In the genomic region with DNA sequence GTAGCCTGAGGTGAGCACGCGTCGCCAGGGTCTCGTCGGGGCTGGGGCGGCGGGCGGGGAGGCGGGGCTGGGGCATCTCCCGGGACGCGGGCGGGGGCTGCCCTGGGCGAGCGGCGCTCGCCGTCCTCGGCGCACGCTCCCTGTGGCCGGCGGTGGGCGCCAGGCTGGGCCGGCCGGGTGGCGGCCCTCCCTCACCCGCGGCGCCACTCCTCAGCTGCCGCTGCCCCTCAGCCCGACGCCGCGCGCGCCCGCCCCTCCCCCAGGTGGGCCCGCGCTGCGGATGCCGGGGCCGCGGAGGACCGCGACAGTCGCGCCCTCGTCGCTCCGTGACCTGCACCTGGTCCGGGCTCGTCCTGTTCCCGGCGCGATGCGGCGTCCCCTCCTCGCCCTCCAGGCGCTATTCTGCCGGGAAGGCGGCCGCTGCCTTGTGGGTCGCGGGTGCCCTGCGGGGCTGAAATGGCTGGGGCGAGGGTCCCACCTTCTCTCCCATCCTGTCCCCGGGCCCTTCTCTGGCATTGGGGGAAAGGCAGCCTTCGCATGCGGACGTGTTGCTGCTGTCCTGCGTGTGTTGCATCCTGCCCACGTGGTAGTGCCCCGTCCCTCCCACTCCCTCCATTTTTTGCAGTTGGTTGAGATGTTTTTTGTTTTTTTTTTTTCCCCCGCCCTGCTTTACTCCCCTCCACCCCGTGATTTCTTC, we compare ENCODE assay signal across 8 mouse cellular contexts. TPM values are rescaled to one million over a fixed set of nuclear protein-coding genes. Genes with fewer than 3 reads are reported as not detected.
DNase-seq lines count a peak whose midpoint lies in the region; ATAC-seq lines count a peak whose summit lies in the region.

No protein-coding gene starts in this region.

- H3K9me3 ChIP-seq in forebrain, embryonic 15.5 days, result no peaks in the 10 kb centered on the region
- H3K9me3 ChIP-seq in hindbrain, embryonic 10.5 days, result no peaks in the 10 kb centered on the region

- H3K27me3 ChIP-seq in forebrain, embryonic 15.5 days, result no peaks in the 10 kb centered on the region
- H3K27me3 ChIP-seq in hindbrain, embryonic 10.5 days (ENCODE audit: insufficient read depth, poor library complexity, severe bottlenecking), result no peaks in the 10 kb centered on the region

- WGBS in forebrain, embryonic 15.5 days, result under 1% methylated on average over 59 of the region's 76 CpGs
- WGBS in hindbrain, embryonic 10.5 days, result under 1% methylated on average over 54 of the region's 76 CpGs

- intact Hi-C loops in left cerebral cortex, postnatal 4 days (cut with DNase I), result loop anchor here (10.0 kb wide), 1 partner anchor 75 kb away; no protein-coding TSS in a partner anchor

- H3K36me3 ChIP-seq in forebrain, embryonic 15.5 days, result no peaks in the 10 kb centered on the region
- H3K36me3 ChIP-seq in hindbrain, embryonic 10.5 days, result no peaks in the 10 kb centered on the region

- peak overlapping the region; percentile 60 for H3K4me2 ChIP-seq in forebrain, embryonic 15.5 days (replicated peaks)

- peak overlapping the region; percentile 95 for H3K27ac ChIP-seq in forebrain, embryonic 15.5 days (replicated peaks)
- peak overlapping the region; percentile 99 for H3K27ac ChIP-seq in hindbrain, embryonic 10.5 days

- peak overlapping the region; percentile 85 for H3K4me3 ChIP-seq in forebrain, embryonic 15.5 days
- H3K4me3 ChIP-seq in hindbrain, embryonic 10.5 days, result peak overlapping the region; percentile 96

- ATAC-seq in forebrain, embryonic 15.5 days (replicated peaks), result peak; percentile 54
- peak; percentile 59 for ATAC-seq in megakaryocyte-erythroid progenitor cell, adult 5-6 weeks (replicated peaks; ENCODE audit: low FRiP score, low TSS enrichment, poor library complexity, severe bottlenecking)

- peak overlapping the region; percentile 76 for H3K9ac ChIP-seq in forebrain, embryonic 15.5 days (replicated peaks)

- peak; percentile 26 for DNase-seq in gastrocnemius, adult 18-20 months (ENCODE audit: low spot score)
- DNase-seq in gastrocnemius, postnatal 25 days, result no peak
- peak; percentile 16 for DNase-seq in c-Kit-negative CD71-positive TER-119-positive erythroid progenitor cells, embryonic 14.5 days (ENCODE audit: low read depth, low spot score)
- peak; percentile 63 for DNase-seq in hindbrain, embryonic 10.5 days (ENCODE audit: low spot score)
- DNase-seq in left cerebral cortex, postnatal 4 days, result peak; percentile 50
- peak; percentile 28 for DNase-seq in skeletal muscle tissue, adult 2 months (ENCODE audit: low read depth, low spot score)

- H3K4me1 ChIP-seq in forebrain, embryonic 15.5 days, result peaks cover 25% of the 10 kb centered on the region
- peaks cover 17% of the 10 kb centered on the region for H3K4me1 ChIP-seq in hindbrain, embryonic 10.5 days (replicated peaks)

RNA-seq across cellular contexts. Expression of gene Frg2f1, which starts 0.7 kb away (rescaled TPM):
- total RNA-seq in gastrocnemius, adult 18-20 months (2021), result 1 to 10 TPM; 4.1 to 6.3 TPM
- 1 to 10 TPM; 4.3 TPM for total RNA-seq in gastrocnemius, postnatal 25 days (2021)
- polyA plus RNA-seq in forebrain, embryonic 15.5 days (2015; fragmentation: Nextera tagmentation; extraction: Ambion mirVana), result 5.4 and 7.0 TPM in 2 replicates
- 1.9 and 2.1 TPM in 2 replicates for polyA plus RNA-seq in hindbrain, embryonic 10.5 days (2016; fragmentation: Nextera tagmentation; extraction: Ambion mirVana)
- 10 to 100 TPM; 24.1 to 28.0 TPM for total RNA-seq in left cerebral cortex, postnatal 4 days (2021)
- total RNA-seq in megakaryocyte-erythroid progenitor cell, adult 5-6 weeks (2014; fragmentation: Nextera tagmentation), result 1.5 TPM in 1 of 2 replicates, not detected in the other
- 0.28 and 1.7 TPM in 2 replicates for total RNA-seq in megakaryocyte-erythroid progenitor cell, adult 5-6 weeks (2017)

RNA-seq across cellular contexts. Expression of gene Foxj3, which starts 3.2 kb away (rescaled TPM):
- 10 to 100 TPM; 32.1 to 32.5 TPM for total RNA-seq in gastrocnemius, adult 18-20 months (2021)
- 10 to 100 TPM; 18.6 to 26.1 TPM for total RNA-seq in gastrocnemius, postnatal 25 days (2021)
- 30.8 and 34.5 TPM in 2 replicates for polyA plus RNA-seq in forebrain, embryonic 15.5 days (2015; fragmentation: Nextera tagmentation; extraction: Ambion mirVana)
- 17.7 and 19.5 TPM in 2 replicates for polyA plus RNA-seq in hindbrain, embryonic 10.5 days (2016; fragmentation: Nextera tagmentation; extraction: Ambion mirVana)
- 10 to 100 TPM; 81.2 to 82.6 TPM for total RNA-seq in left cerebral cortex, postnatal 4 days (2021)
- 31.1 and 58.3 TPM in 2 replicates for total RNA-seq in megakaryocyte-erythroid progenitor cell, adult 5-6 weeks (2014; fragmentation: Nextera tagmentation)
- total RNA-seq in megakaryocyte-erythroid progenitor cell, adult 5-6 weeks (2017), result 22.8 and 33.9 TPM in 2 replicates

RNA-seq across cellular contexts. Expression of gene Rimkla, which starts 47.6 kb away (rescaled TPM):
- not detected for total RNA-seq in gastrocnemius, adult 18-20 months (2021)
- total RNA-seq in gastrocnemius, postnatal 25 days (2021), result not detected
- 19.1 and 20.3 TPM in 2 replicates for polyA plus RNA-seq in forebrain, embryonic 15.5 days (2015; fragmentation: Nextera tagmentation; extraction: Ambion mirVana)
- polyA plus RNA-seq in hindbrain, embryonic 10.5 days (2016; fragmentation: Nextera tagmentation; extraction: Ambion mirVana), result 3.6 and 4.6 TPM in 2 replicates
- 10 to 100 TPM; 28.2 to 29.0 TPM for total RNA-seq in left cerebral cortex, postnatal 4 days (2021)
- total RNA-seq in megakaryocyte-erythroid progenitor cell, adult 5-6 weeks (2014; fragmentation: Nextera tagmentation), result not detected in 2 replicates
- not detected in 2 replicates for total RNA-seq in megakaryocyte-erythroid progenitor cell, adult 5-6 weeks (2017)

Comparison
In these comparisons a context has a peak if more than half of its experiments do, and no peak if none do; other contexts are left out.
1. RNA of gene Rimkla, which starts 47.6 kb away (total RNA-seq): 28.2 to 29.0 TPM in left cerebral cortex, postnatal 4 days; not detected in gastrocnemius, postnatal 25 days, not detected in gastrocnemius, adult 18-20 months and not detected in megakaryocyte-erythroid progenitor cell, adult 5-6 weeks; every median in the first group is over 10 times any median in the second.